Mouse (Mus musculus): Measurements from ENCODE around the gene Adgrg5. TPM values are rescaled to one million over a fixed set of nuclear protein-coding genes. Genes with fewer than 3 reads are reported as not detected.

Gene Adgrg5
- polyA plus RNA-seq, 1 experiment from 2014 or later, result 0.19 TPM

- 22% methylated on average over 17 of the region's 17 CpGs for WGBS
- peak overlapping the region; percentile 3; the same call in 1 of the 2 replicates for H3K9ac ChIP-seq
Measured at GRCm38 (mm10) chr8:94976651-94977417, 53.3 kb downstream of the Adgrg5 start.

GRCm38 (mm10) chr8:94978131-94978530 is 54.6 kb downstream of the Adgrg5 start:
- Histone ChIP-seq H3K4me2 (peak overlapping the region; percentile 33; the same call in 1 of the 2 replicates), H3K27me3 (no peaks in the 10 kb centered on the region), H3K9ac (peak overlapping the region; percentile 3; the same call in 1 of the 2 replicates), H3K4me1 (peaks cover 68% of the 10 kb centered on the region), H3K9me3 (replicated peaks) (no peaks in the 10 kb centered on the region), H3K36me3 (ENCODE audit: poor library complexity, severe bottlenecking) (no peaks in the 10 kb centered on the region), H3K27ac (peak overlapping the region; percentile 46), H3K4me3 (no peak overlapping the region)
- ATAC-seq, result peak; percentile 76
- 4% methylated on average over 9 of the region's 9 CpGs for WGBS

More at GRCm38 (mm10) chr8:94976651-94977417, 53.3 kb downstream of the Adgrg5 start:
- peaks cover 56% of the 10 kb centered on the region for H3K4me1 ChIP-seq
- no peak overlapping the region for H3K27ac ChIP-seq
- H3K36me3 ChIP-seq (ENCODE audit: poor library complexity, severe bottlenecking), result no peaks in the 10 kb centered on the region
- H3K27me3 ChIP-seq, result no peaks in the 10 kb centered on the region
- H3K4me3 ChIP-seq, result no peak overlapping the region
- ATAC-seq, result no peak
- H3K4me2 ChIP-seq, result peak overlapping the region; percentile 33
- no peaks in the 10 kb centered on the region for H3K9me3 ChIP-seq (replicated peaks)

DNA sequence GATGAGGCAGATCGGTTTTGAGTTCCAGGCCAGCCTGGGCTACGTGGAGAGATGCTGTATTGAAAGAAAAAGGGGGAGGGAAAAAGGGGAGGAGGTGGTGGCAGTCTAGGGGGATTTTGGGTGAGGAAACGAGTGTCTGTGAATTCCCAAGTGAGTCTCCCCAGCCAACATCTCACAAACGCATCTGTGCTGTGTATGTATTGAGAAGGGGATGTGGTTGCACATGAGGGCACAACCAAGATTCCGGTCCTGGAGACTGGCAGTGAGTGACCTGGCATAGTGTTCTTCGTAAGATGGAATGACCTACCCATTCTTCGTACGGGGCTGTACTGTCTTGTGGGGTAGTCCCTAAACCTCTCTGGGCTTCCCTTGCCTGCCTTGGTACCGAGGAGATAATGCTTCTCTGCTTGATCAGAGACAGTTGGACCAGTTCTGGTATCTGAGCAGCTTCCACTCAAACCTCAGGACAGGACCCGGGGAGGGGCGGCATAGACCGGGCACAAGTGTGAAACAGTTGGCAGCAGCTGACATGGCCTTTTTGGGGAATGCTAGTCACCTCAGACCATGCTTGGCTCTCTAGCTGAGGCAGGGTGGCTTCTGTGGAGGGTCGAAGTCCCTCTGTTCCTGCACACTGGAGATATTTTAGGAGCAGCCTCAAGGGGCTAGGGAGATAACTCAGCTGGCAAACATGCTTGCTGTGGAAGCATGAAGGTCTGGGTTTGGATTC is 55.3 kb downstream of the Adgrg5 start:
- H3K4me3 ChIP-seq, result no peak overlapping the region
- no peaks in the 10 kb centered on the region for H3K36me3 ChIP-seq (ENCODE audit: poor library complexity, severe bottlenecking)
- WGBS, result 65% methylated on average over 13 of the region's 13 CpGs
- H3K9ac ChIP-seq, result no peak overlapping the region
- no peaks in the 10 kb centered on the region for H3K9me3 ChIP-seq (replicated peaks)
- H3K27ac ChIP-seq, result peak overlapping the region; percentile 46
- no peaks in the 10 kb centered on the region for H3K27me3 ChIP-seq
- ATAC-seq, result no peak
- peaks cover 75% of the 10 kb centered on the region for H3K4me1 ChIP-seq
- peak overlapping the region; percentile 33; the same call in 1 of the 2 replicates for H3K4me2 ChIP-seq

DNA sequence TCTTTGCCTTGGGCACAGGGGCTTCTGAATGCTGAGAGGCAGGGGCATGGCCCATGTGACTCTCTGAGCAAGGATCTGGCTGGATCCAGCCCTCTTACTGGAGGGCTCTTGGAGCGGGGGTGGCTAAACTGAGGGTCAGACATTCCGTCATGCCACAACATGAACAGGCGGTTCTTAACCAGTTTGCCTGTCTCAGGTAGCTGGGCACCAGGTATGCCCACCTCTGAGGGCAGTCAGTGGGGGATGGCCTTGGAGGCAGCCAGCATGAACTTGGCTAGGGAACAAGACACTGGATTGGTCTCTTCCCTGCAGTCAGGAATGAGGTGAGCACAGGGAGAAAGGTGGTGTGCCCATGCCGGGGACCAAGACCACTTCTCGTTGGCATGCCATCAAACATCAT is 56.7 kb downstream of the Adgrg5 start:
- Histone ChIP-seq H3K4me2 (no peak overlapping the region), H3K27ac (no peak overlapping the region), H3K4me1 (peaks cover 79% of the 10 kb centered on the region), H3K9me3 (replicated peaks) (no peaks in the 10 kb centered on the region), H3K27me3 (no peaks in the 10 kb centered on the region), H3K36me3 (ENCODE audit: poor library complexity, severe bottlenecking) (no peaks in the 10 kb centered on the region), H3K4me3 (no peak overlapping the region), H3K9ac (no peak overlapping the region)
- no peak for ATAC-seq
- WGBS, result 95% methylated on average over 5 of the region's 5 CpGs

DNA sequence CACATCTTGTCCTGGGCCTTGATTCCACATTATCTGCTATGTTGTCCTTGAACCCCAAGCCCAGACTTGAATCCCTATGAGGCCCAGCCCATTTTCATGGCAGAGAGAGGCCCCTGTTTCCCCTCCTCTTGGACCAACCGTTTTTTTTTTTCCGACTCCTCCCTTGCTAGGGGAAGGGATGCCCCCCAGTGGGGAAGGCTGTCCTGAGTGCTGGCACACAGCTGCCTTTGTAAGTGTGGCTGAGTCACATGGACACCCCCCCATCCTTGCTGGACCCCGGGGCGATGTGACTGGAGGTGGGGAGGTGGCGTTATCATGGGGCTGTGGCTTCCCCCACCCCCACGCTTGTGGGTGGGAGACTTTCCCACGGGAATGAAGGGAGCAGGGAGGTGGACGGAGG is 57.5 kb downstream of the Adgrg5 start:
- H3K4me3 ChIP-seq, result no peak overlapping the region
- H3K4me2 ChIP-seq, result no peak overlapping the region
- peak overlapping the region; percentile 79; the same call in 1 of the 2 replicates for H3K27ac ChIP-seq
- WGBS, result 63% methylated on average over 8 of the region's 8 CpGs
- H3K4me1 ChIP-seq, result peaks cover 87% of the 10 kb centered on the region
- ATAC-seq, result no peak
- H3K9me3 ChIP-seq (replicated peaks), result no peaks in the 10 kb centered on the region
- H3K9ac ChIP-seq, result no peak overlapping the region
- H3K36me3 ChIP-seq (ENCODE audit: poor library complexity, severe bottlenecking), result no peaks in the 10 kb centered on the region
- H3K27me3 ChIP-seq, result no peaks in the 10 kb centered on the region

DNA sequence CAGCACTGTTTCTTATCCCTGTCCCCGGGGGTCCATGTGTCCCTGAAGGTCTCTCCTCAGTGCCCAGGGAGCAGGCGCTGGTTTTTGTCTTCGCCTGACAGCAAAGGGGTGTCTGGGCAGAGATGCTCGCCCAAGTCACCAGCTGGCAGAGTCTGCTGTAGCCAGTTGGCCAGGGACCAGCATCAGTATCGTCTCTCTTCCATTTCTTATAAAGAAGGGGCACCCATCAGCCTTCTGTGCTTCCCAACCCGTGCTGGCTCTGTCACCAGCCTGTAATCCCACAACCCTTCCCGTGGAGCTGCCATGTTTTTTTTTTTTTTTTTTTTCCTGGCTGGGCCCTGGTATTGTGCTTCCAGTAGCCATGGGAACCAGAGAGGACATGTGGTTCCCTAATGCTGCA is 58.4 kb downstream of the Adgrg5 start:
- Histone ChIP-seq H3K9me3 (replicated peaks) (no peaks in the 10 kb centered on the region), H3K4me3 (no peak overlapping the region), H3K27me3 (no peaks in the 10 kb centered on the region), H3K4me1 (peaks cover 92% of the 10 kb centered on the region), H3K9ac (no peak overlapping the region), H3K4me2 (no peak overlapping the region), H3K36me3 (ENCODE audit: poor library complexity, severe bottlenecking) (no peaks in the 10 kb centered on the region), H3K27ac (peak overlapping the region; percentile 79)
- ATAC-seq, result peak; percentile 37
- WGBS, result 36% methylated on average over 7 of the region's 7 CpGs

DNA sequence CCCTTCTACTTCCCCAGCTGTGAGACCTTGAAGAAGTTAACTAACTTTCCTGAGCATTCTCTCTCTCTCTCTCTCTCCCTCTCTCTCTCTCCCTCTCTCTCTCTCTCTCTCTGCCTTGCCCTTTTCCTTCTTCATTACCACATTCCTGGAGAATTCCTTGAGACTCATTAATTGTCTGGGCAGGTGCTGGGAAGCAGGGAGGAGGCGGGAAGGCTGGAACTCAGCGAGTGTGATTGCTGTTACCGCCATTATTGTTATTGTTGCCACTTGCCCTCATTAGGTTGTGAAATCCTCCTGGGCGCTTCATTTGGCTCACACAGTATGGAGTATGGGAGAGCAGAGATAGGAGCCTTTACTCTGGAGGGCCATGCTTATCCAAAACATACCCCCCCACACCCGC is 59.7 kb downstream of the Adgrg5 start:
- 8% methylated on average over 5 of the region's 5 CpGs for WGBS
- no peaks in the 10 kb centered on the region for H3K27me3 ChIP-seq
- ATAC-seq, result no peak
- no peak overlapping the region for H3K9ac ChIP-seq
- no peaks in the 10 kb centered on the region for H3K36me3 ChIP-seq (ENCODE audit: poor library complexity, severe bottlenecking)
- H3K4me2 ChIP-seq, result peak overlapping the region; percentile 41; the same call in 1 of the 2 replicates
- H3K9me3 ChIP-seq (replicated peaks), result no peaks in the 10 kb centered on the region
- peaks cover 92% of the 10 kb centered on the region for H3K4me1 ChIP-seq
- peak overlapping the region; percentile 79 for H3K27ac ChIP-seq
- H3K4me3 ChIP-seq, result no peak overlapping the region

GRCm38 (mm10) chr8:94983881-94984516 is 60.5 kb downstream of the Adgrg5 start:
- Histone ChIP-seq H3K4me1 (peaks cover 83% of the 10 kb centered on the region), H3K27ac (peak overlapping the region; percentile 79), H3K9ac (peak overlapping the region; percentile 53), H3K4me3 (no peak overlapping the region), H3K4me2 (peak overlapping the region; percentile 41), H3K36me3 (ENCODE audit: poor library complexity, severe bottlenecking) (no peaks in the 10 kb centered on the region), H3K9me3 (replicated peaks) (no peaks in the 10 kb centered on the region), H3K27me3 (no peaks in the 10 kb centered on the region)
- peak; percentile 57 for ATAC-seq
- 10% methylated on average over 10 of the region's 10 CpGs for WGBS

DNA sequence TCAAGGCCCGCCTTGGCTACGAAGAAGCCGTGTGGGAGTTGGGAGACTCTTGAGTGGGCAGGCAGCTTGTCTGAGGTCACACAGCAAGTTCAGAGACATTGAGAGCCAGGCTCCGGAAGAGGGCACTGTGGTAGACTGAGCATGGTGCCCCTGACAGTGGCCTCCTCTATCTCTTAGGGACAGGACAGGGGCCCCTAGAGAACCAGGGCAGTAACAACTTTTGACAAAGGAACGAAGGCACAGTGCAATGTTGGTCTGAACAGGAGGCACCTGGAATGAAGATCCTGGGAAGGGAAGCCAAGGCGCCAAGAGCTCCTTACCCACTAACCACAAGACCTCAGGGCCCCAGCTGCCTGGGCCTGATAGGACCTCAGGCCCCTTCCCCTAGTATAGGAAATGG is 61.5 kb downstream of the Adgrg5 start:
- no peaks in the 10 kb centered on the region for H3K27me3 ChIP-seq
- peaks cover 82% of the 10 kb centered on the region for H3K4me1 ChIP-seq
- H3K9me3 ChIP-seq (replicated peaks), result no peaks in the 10 kb centered on the region
- H3K36me3 ChIP-seq (ENCODE audit: poor library complexity, severe bottlenecking), result no peaks in the 10 kb centered on the region
- 0 out of 2 replicates have a peak overlapping the region, but pooled peaks have one; percentile 53 for H3K9ac ChIP-seq
- WGBS, result 93% methylated on average over 6 of the region's 6 CpGs
- no peak overlapping the region; the same call in 1 of the 2 replicates for H3K27ac ChIP-seq
- no peak overlapping the region for H3K4me3 ChIP-seq
- ATAC-seq, result no peak
- peak overlapping the region; percentile 41 for H3K4me2 ChIP-seq

DNA sequence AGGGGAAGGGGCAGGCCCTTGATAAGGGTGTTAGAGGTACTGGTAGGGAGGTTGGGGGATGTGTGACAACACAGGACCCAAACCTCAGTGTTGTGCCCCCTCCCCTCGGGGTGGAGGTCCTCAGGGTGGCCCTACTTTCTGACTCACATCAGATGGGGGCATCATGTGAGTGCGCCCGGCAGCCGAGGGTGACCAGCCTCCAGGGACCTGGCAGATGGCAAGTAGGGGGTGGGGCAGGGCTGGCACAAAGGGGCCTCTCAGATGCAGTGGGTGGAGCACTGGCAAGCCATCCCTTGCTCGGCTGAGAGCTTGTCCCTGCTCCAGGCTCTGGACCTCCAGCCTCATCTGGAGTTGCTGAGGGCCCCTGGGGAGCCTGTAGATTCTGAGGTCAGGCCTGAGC is 63.2 kb downstream of the Adgrg5 start:
- Histone ChIP-seq H3K9ac (peak overlapping the region; percentile 8; the same call in 1 of the 2 replicates), H3K27ac (peak overlapping the region; percentile 68), H3K4me3 (no peak overlapping the region), H3K4me2 (peak overlapping the region; percentile 32), H3K36me3 (ENCODE audit: poor library complexity, severe bottlenecking) (no peaks in the 10 kb centered on the region), H3K27me3 (no peaks in the 10 kb centered on the region), H3K9me3 (replicated peaks) (no peaks in the 10 kb centered on the region), H3K4me1 (peaks cover 83% of the 10 kb centered on the region)
- 24% methylated on average over 5 of the region's 5 CpGs for WGBS
- ATAC-seq, result peak; percentile 67

- Histone ChIP-seq H3K9me3 (replicated peaks) (no peaks in the 10 kb centered on the region), H3K4me1 (peaks cover 83% of the 10 kb centered on the region), H3K27ac (0 out of 2 replicates have a peak overlapping the region, but pooled peaks have one; percentile 8), H3K4me2 (no peak overlapping the region), H3K36me3 (ENCODE audit: poor library complexity, severe bottlenecking) (no peaks in the 10 kb centered on the region), H3K4me3 (no peak overlapping the region), H3K9ac (no peak overlapping the region), H3K27me3 (no peaks in the 10 kb centered on the region)
- 91% methylated on average over 7 of the region's 7 CpGs for WGBS
- ATAC-seq, result no peak
Measured at GRCm38 (mm10) chr8:94987553-94987952, 64.1 kb downstream of the Adgrg5 start.

DNA sequence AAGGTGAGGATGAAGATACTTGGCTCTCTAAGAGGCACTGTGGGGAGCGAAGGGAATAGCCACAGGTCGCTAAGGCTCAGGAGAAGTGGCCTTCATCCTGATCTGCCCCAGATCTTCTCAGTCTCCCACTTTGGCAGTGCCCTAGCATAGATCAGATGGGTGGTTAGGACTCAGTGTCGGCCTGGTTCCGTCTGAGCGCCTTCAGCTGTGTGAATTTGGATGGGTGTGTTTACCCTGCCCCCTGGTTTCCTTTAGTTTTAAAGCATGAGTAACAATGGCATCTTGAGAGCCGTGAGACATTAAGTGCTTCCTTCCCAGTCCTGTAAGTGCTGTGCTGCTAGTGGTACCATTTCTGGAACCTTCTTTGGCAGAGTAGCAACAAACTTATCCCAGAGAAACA is 65.1 kb downstream of the Adgrg5 start:
- H3K27me3 ChIP-seq, result no peaks in the 10 kb centered on the region
- H3K4me1 ChIP-seq, result peaks cover 83% of the 10 kb centered on the region
- no peaks in the 10 kb centered on the region for H3K9me3 ChIP-seq (replicated peaks)
- H3K9ac ChIP-seq, result no peak overlapping the region
- no peaks in the 10 kb centered on the region for H3K36me3 ChIP-seq (ENCODE audit: poor library complexity, severe bottlenecking)
- no peak for ATAC-seq
- H3K4me2 ChIP-seq, result no peak overlapping the region
- H3K27ac ChIP-seq, result no peak overlapping the region
- 85% methylated on average over 6 of the region's 6 CpGs for WGBS
- no peak overlapping the region for H3K4me3 ChIP-seq

Measured in forebrain, embryonic 13.5 days (tissue).